Mouse (Mus musculus): ENCODE data around the gene Cdk17. TPM values are rescaled to one million over a fixed set of nuclear protein-coding genes. Genes with fewer than 3 reads are reported as not detected.

The Cdk17 gene
- polyA plus RNA-seq, 1 experiment from 2014 or later = 15.4 TPM

DNA sequence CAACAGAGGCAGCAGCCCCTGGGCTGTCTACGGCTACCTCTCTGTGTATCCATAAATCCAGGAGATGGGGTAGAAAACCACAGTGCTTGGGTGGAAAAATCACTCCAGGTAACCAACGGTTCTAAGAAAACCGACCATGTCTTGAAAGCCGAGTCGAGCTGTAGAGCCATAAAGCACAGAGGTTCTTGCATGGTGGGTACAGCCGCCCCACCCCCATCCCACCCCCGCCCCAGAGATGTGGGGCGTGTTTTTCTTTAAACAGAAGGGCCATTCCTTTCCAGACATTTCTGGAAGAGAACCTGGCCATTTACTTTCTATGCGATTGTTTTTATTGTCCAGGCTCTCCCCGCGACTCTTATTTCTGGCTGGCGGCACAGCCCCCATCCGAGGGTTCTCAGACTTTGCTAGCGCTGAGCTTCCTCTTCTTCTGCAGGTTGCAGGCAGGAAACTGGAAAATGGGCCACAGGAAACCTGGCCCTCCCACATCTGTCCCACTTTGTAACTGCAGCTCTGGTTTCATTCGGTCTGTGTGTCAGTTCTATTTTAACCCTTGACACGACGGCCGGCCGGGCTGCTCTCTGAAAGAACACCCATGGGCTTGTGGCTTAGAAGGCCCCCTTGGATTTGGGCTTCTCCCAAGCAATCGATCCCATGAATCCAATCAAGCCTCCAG is 134.0 kb downstream of the Cdk17 start:
- H3K9me3 ChIP-seq (replicated peaks) = no peaks in the 10 kb centered on the region
- peak overlapping the region; percentile 27 for H3K4me3 ChIP-seq
- no peaks in the 10 kb centered on the region for H3K27me3 ChIP-seq (ENCODE audit: low read depth, poor library complexity, severe bottlenecking)
- H3K36me3 ChIP-seq = peaks cover 28% of the 10 kb centered on the region
- DNase-seq (ENCODE audit: low spot score) = peak; percentile 51
- WGBS = 48% methylated on average over 20 of the region's 20 CpGs
- H3K4me1 ChIP-seq = peaks cover 64% of the 10 kb centered on the region
- peak overlapping the region; percentile 81 for H3K27ac ChIP-seq

GRCm38 (mm10) chr10:93297774-93298173 is 137.1 kb downstream of the Cdk17 start:
- WGBS = 57% methylated on average over 5 of the region's 5 CpGs
- H3K4me1 ChIP-seq = peaks cover 60% of the 10 kb centered on the region
- peaks cover 38% of the 10 kb centered on the region for H3K36me3 ChIP-seq
- DNase-seq (ENCODE audit: low spot score) = no peak
- no peaks in the 10 kb centered on the region for H3K27me3 ChIP-seq (ENCODE audit: low read depth, poor library complexity, severe bottlenecking)
- H3K9me3 ChIP-seq (replicated peaks) = no peaks in the 10 kb centered on the region
- H3K27ac ChIP-seq = no peak overlapping the region
- H3K4me3 ChIP-seq = no peak overlapping the region

- H3K27ac ChIP-seq = no peak overlapping the region
- no peak overlapping the region for H3K4me3 ChIP-seq
- DNase-seq (ENCODE audit: low spot score) = no peak
- H3K36me3 ChIP-seq = peaks cover 35% of the 10 kb centered on the region
- no peaks in the 10 kb centered on the region for H3K27me3 ChIP-seq (ENCODE audit: low read depth, poor library complexity, severe bottlenecking)
- 70% methylated on average over 7 of the region's 7 CpGs for WGBS
- peaks cover 62% of the 10 kb centered on the region for H3K4me1 ChIP-seq
- no peaks in the 10 kb centered on the region for H3K9me3 ChIP-seq (replicated peaks)
These were observed 137.5 kb downstream of the Cdk17 start for GRCm38 (mm10) chr10:93298208-93298607.

DNA sequence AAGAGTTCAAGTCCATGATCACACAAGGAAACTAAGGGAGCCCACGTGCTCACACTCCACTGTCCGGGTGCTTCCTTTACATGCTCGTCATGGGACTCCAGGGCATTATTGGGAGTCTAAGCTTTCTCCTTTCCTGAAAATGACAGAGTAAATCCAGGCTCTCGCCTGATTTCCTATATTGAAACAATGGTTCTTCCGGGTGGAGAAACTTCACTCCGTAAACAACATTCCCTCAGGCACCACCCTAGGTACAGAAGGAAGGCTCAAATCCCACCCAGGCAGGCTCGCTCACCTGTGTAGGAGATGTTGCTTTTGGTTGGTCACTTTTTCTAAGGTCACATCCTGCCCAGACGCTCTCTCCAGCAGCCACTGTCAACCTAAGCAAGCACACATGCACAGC is 141.2 kb downstream of the Cdk17 start:
- DNase-seq (ENCODE audit: low spot score) = no peak
- 78% methylated on average over 8 of the region's 8 CpGs for WGBS
- Histone ChIP-seq H3K36me3 (peaks cover 35% of the 10 kb centered on the region), H3K27me3 (ENCODE audit: low read depth, poor library complexity, severe bottlenecking) (no peaks in the 10 kb centered on the region), H3K27ac (no peak overlapping the region), H3K4me1 (peaks cover 39% of the 10 kb centered on the region), H3K4me3 (no peak overlapping the region), H3K9me3 (replicated peaks) (no peaks in the 10 kb centered on the region)

DNA sequence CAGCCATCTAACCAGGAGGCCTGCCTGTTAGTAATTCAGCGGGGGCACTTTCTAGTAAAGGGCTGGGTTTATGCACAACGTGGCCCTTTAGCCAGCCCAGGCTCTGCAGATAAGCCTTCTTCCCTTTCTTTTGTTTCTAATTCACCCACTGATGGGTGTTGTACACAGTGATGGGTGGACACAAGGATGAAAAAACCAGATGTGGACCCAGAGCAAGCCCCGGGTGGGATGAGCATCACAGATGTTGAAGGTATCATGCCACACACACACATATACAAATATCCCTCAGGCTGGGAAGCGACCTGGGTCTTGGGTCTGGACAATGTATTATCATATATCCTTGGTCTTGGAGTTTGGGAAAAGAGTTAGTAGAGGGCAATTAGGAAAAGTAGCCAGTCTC is 142.6 kb downstream of the Cdk17 start:
- H3K27ac ChIP-seq = no peak overlapping the region
- 86% methylated on average over 4 of the region's 4 CpGs for WGBS
- H3K4me1 ChIP-seq = peaks cover 33% of the 10 kb centered on the region

DNA sequence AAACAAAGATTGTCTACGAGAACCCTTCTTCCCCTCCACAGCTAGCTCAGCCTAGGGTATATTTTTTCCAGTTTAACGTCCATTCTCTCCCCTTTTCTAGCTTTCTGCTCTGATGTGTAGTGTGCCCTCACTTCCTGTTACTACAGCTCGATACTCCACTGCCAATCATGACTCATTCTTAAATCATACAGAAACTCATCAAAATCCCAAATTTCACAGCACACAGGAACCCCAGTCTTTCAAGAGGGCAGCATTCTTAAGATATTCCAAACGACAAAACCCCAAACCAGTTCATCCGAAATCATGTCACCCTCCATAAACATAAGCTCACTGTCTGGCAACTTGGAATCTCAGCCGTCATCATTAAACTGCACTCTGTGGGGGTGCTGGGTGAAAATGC is 145.3 kb downstream of the Cdk17 start:
- WGBS = 78% methylated on average over 6 of the region's 6 CpGs
- no peak for DNase-seq (ENCODE audit: low spot score)
- Histone ChIP-seq H3K4me3 (no peak overlapping the region), H3K27me3 (ENCODE audit: low read depth, poor library complexity, severe bottlenecking) (no peaks in the 10 kb centered on the region), H3K36me3 (peaks cover 18% of the 10 kb centered on the region), H3K9me3 (replicated peaks) (no peaks in the 10 kb centered on the region), H3K4me1 (peaks cover 35% of the 10 kb centered on the region), H3K27ac (no peak overlapping the region)

More for the DNA sequence above, 142.6 kb downstream of the Cdk17 start:
- Histone ChIP-seq H3K27me3 (ENCODE audit: low read depth, poor library complexity, severe bottlenecking) (no peaks in the 10 kb centered on the region), H3K9me3 (replicated peaks) (no peaks in the 10 kb centered on the region), H3K4me3 (no peak overlapping the region), H3K36me3 (peaks cover 34% of the 10 kb centered on the region)
- no peak for DNase-seq (ENCODE audit: low spot score)

GRCm38 (mm10) chr10:93306367-93306766 is 145.7 kb downstream of the Cdk17 start:
- Histone ChIP-seq H3K4me1 (peaks cover 39% of the 10 kb centered on the region), H3K9me3 (replicated peaks) (no peaks in the 10 kb centered on the region), H3K36me3 (peaks cover 14% of the 10 kb centered on the region; the same call in 1 of the 2 replicates), H3K27ac (no peak overlapping the region), H3K4me3 (no peak overlapping the region), H3K27me3 (ENCODE audit: low read depth, poor library complexity, severe bottlenecking) (no peaks in the 10 kb centered on the region)
- no peak for DNase-seq (ENCODE audit: low spot score)
- 88% methylated on average over 11 of the region's 11 CpGs for WGBS

- 1% methylated on average over 23 of the region's 23 CpGs for WGBS
- H3K27ac ChIP-seq = peak overlapping the region; percentile 99
- peak overlapping the region; percentile 88 for H3K4me3 ChIP-seq
- no peaks in the 10 kb centered on the region for H3K36me3 ChIP-seq
- peaks cover 41% of the 10 kb centered on the region for H3K4me1 ChIP-seq
- no peaks in the 10 kb centered on the region for H3K9me3 ChIP-seq (replicated peaks)
- peak; percentile 76 for DNase-seq (ENCODE audit: low spot score)
- no peaks in the 10 kb centered on the region for H3K27me3 ChIP-seq (ENCODE audit: low read depth, poor library complexity, severe bottlenecking)
These were observed 148.7 kb downstream of the Cdk17 start for GRCm38 (mm10) chr10:93309131-93309933.

DNA sequence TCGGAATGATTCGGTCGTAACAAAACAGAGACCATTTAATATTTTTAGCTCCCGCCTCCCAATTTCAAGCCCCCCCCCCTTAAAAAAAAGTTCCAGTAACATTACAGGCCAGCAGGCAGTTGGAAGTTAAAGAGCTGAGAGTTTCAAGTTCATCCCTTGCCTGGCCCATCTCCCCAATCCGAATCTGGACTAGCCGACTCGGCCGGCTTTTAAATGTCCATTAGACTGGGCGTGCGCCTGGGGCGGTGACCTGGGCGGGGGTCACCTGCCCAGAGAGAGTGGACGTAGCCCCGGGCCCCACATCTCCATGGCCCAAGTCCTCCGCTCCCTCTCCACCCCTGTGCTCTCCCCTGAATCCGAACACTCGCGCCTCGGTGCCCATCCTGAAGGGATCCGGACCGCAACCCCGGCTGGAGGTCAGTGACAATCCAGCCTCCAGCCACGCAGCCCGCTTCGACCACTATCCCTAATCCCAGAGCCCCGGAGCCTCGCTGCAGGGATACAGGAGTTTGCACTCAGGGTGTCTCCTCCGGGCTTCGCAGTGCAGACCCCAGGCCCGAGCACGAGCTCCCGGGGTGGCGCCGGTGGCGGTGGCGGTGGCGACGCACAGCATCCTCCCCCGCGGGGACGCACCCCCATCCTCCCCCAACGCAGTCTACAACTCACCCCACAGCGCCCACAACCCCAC is 149.4 kb downstream of the Cdk17 start:
- peak overlapping the region; percentile 99 for H3K27ac ChIP-seq
- H3K27me3 ChIP-seq (ENCODE audit: low read depth, poor library complexity, severe bottlenecking) = no peaks in the 10 kb centered on the region
- under 1% methylated on average over 43 of the region's 43 CpGs for WGBS
- no peaks in the 10 kb centered on the region for H3K36me3 ChIP-seq
- peaks cover 41% of the 10 kb centered on the region for H3K4me1 ChIP-seq
- peak; percentile 73 for DNase-seq (ENCODE audit: low spot score)
- no peaks in the 10 kb centered on the region for H3K9me3 ChIP-seq (replicated peaks)
- peak overlapping the region; percentile 88 for H3K4me3 ChIP-seq

DNA sequence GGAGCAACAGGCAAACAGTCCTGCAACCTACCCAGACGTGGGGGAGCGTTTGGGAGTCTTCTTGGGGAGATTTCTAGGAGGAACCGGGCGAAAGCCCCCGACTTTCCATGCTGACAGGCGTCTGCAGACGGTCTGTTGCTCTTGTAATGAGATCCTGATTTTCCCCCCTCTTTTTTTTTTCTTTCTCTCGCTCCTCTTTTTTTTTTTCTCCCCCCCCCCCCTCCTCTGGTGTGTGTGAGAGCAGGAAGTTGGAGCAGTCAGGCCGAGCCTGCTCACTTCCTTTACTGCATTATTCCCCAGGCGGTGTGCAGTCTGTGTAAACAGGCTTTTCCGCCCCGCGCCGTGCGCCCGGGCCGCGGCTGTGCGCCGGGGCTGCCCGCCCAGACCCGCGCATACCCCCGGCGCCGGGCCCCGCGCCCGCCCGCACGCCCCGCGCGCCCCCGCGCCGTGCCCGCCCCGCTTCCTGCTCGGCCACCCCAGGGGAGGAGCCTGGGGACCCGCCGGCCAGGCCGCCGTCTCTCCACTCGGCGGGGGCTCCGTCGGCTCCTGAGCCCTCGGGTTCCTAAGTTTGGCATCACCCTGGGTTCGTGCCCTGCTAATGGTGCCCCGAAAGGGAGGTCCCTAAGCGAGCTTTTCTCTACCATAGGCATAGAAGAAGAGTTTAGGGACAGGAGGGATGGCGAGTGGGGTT is 150.2 kb downstream of the Cdk17 start, which contains the start of gene Elk3:
Gene Elk3, minus strand, starts transcription at position 415 of the 691 bp plus-strand sequence.
- Histone ChIP-seq H3K4me3 (peak within 1 kb of the TSS; percentile 88), H3K27ac (peak within 1 kb of the TSS; percentile 99), H3K4me1 (peaks cover 37% of the 10 kb centered on the region), H3K27me3 (ENCODE audit: low read depth, poor library complexity, severe bottlenecking) (no peaks in the 10 kb centered on the region), H3K36me3 (no peaks in the 10 kb centered on the region), H3K9me3 (replicated peaks) (no peaks in the 10 kb centered on the region)
- WGBS = under 1% methylated on average over 53 of the region's 53 CpGs
- DNase-seq (ENCODE audit: low spot score) = peak; percentile 77

GRCm38 (mm10) chr10:93311576-93311975 is 150.9 kb downstream of the Cdk17 start:
- H3K4me3 ChIP-seq = peak overlapping the region; percentile 88
- no peaks in the 10 kb centered on the region for H3K36me3 ChIP-seq
- DNase-seq (ENCODE audit: low spot score) = peak; percentile 56
- no peaks in the 10 kb centered on the region for H3K27me3 ChIP-seq (ENCODE audit: low read depth, poor library complexity, severe bottlenecking)
- peak overlapping the region; percentile 99 for H3K27ac ChIP-seq
- H3K4me1 ChIP-seq = peaks cover 33% of the 10 kb centered on the region
- H3K9me3 ChIP-seq (replicated peaks) = no peaks in the 10 kb centered on the region
- WGBS = 7% methylated on average over 4 of the region's 4 CpGs

Measured in limb, embryonic 10.5 days (tissue).